Mouse (Mus musculus) R1 (cell line): ENCODE results near the gene Gm20696.

Source experiments
- DNase-seq: peaks from one replicate; pipeline ENCODE4 v3.0.0-alpha.2; 2018; ENCODE audit warnings: low read depth, low spot score

Gene Gm20696

GRCm38 (mm10) chr6:99394801-99395200 lies 271.8 kb downstream of the Gm20696 start:
- no peak for DNase-seq

DNA sequence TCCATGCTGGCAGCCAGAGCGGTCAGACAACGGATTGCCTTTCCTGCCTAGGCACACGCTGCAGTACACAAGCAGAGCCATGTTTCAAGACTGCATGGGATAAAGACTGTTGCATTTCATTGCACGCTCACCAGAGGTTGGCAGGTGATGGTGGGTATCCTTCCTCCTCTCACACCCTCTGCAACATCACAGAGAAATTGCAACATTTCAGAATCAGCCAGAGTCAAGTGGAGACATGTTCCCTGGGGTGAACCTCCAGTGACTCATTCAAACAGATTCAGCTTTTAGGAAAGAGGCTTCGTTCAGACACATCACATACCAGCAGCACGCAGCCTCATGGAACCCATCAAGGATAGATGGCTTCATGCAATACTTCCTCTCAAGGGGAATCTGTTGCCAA lies 274.1 kb downstream of the Gm20696 start:
- no peak for DNase-seq

GRCm38 (mm10) chr6:99388741-99389675 lies 277.6 kb downstream of the Gm20696 start:
- peak; percentile 68 for DNase-seq

DNA sequence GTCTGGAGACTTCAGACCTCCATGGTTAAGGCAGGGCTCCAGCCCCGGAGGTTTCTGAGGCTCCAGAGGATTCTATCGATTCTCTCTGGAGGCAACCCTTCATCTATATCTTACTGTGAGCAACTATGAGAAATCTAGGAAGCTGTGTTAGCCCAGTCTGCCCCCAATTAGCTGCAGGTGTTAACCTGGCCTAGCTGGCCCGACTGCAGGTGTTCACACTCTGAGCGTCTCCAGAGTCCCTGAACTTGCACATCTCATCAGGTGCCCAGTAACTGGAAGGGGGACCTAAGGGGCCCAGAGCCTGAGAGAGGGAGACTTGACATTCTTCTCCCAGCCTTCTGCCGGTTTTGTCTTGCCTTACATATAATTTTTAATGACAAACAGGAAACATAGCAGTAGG lies 278.6 kb downstream of the Gm20696 start:
- DNase-seq = no peak

DNA sequence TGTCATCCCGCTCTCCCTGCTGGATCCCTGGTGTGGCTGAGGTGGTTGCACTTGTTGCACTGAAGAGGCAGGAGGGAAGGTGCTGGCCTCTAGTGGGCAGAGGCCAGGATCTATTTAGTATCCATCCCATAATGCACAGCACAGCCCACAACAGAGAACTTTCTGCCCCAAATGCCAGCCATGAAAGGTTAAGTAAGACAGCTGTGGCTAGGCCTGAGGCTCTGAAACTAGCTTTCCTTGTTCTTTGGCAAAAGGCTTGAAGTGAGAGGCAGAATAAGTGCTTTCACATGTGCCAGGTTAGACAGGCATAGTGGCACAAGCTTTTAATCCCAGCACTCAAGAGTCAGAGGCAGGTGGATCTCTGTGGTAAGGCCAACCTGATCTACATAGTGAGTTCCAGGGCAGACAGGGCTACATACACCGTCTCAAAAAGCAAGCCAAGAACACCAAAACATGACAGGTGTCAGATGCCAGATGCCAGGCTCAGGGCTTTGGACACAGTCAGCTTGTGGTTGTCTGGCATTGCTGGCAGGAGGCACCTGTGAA lies 281.5 kb downstream of the Gm20696 start:
- DNase-seq = no peak

GRCm38 (mm10) chr6:99383846-99384472 lies 282.6 kb downstream of the Gm20696 start:
- peak; percentile 48 for DNase-seq

GRCm38 (mm10) chr6:99380146-99380545 lies 286.5 kb downstream of the Gm20696 start:
- no peak for DNase-seq

GRCm38 (mm10) chr6:99378997-99379710 lies 287.4 kb downstream of the Gm20696 start:
- DNase-seq = peak; percentile 96

- no peak for DNase-seq
Measured at GRCm38 (mm10) chr6:99377716-99378115, 288.9 kb downstream of the Gm20696 start.

DNA sequence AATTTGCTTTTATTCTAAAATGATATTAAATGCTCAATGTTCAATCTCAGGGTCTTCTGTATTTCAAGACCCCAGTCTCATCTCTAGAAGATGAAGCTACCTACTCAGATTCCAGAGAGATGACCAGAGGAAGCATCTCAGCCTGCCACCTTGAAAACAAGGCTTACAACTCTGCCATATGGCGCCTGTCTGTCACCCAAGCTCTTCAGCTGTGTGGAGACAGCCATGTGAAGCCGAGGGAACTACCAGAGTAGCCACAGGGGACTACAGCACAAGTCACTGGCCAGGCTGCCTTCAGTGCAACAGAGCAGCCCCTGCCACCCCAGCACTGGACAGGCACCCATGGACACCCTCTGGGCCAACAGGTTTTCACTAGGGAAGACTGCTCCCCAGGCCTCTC lies 289.5 kb downstream of the Gm20696 start:
- DNase-seq = no peak

GRCm38 (mm10) chr6:99376721-99377120 lies 289.9 kb downstream of the Gm20696 start:
- DNase-seq = no peak

- DNase-seq = no peak
Measured at GRCm38 (mm10) chr6:99375865-99376264, 290.7 kb downstream of the Gm20696 start.

- no peak for DNase-seq
Measured at GRCm38 (mm10) chr6:99375376-99375775, 291.2 kb downstream of the Gm20696 start.

GRCm38 (mm10) chr6:99374448-99375271 lies 291.9 kb downstream of the Gm20696 start:
- no peak for DNase-seq

DNA sequence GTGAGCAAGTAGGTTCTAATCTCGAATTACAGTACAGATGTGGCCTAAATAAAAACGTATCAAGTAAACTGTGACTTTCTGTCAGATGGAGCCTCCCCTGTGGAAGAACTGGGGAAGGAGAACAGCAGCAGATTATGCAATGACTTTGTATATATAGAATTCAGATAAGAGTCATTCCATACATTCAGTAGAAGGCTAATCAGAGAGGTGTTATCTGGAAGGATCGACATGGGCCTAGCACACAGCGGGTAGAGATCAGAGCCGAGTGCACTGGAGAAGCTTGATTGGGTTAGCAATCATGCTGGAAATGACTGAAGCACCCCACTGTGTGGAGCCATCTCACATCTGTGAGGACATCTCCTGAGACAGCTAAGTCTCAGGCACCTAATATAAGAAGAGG lies 294.2 kb downstream of the Gm20696 start:
- DNase-seq = no peak

DNA sequence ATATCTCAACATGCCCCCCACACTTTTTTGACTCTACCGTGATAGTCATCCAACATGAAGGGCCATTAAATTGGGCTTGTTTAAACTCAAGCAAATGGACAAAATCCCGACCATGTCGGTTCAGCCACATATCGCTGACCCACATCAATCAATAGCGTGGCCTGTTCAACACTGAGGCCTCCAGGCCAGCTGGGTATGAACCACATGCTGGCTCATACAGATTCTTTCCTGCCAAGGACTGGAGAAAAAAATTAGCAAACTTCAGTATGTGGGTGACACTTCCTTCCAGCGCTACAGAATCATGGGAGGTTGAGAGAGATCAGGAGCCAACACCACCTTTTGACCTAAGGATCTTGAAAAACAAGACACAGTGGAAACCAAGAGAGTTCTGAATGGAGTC lies 294.6 kb downstream of the Gm20696 start:
- no peak for DNase-seq

DNA sequence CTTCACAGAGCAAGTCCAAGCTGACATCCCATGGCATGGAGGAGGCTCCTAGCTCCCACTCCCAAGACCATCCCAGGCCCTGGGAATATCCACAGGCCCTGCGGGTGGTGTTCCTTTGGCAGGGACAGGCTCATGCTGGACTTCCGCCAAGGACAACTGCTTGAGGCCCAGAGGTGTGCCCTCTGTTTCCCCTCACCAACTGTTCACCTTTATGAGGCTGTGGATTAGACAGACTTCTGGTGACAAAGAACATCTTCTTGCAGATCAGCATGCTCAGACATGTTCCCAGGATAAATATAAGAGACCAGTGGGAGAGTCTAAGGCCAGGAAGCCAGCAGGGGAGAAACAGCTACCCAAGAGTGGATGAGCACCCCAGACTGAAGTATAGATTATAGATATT lies 296.7 kb downstream of the Gm20696 start:
- no peak for DNase-seq

GRCm38 (mm10) chr6:99369156-99369555 lies 297.4 kb downstream of the Gm20696 start:
- DNase-seq = no peak

GRCm38 (mm10) chr6:99368118-99368753 lies 298.4 kb downstream of the Gm20696 start:
- DNase-seq = no peak

GRCm38 (mm10) chr6:99364545-99364944 lies 302.1 kb downstream of the Gm20696 start:
- no peak for DNase-seq

DNA sequence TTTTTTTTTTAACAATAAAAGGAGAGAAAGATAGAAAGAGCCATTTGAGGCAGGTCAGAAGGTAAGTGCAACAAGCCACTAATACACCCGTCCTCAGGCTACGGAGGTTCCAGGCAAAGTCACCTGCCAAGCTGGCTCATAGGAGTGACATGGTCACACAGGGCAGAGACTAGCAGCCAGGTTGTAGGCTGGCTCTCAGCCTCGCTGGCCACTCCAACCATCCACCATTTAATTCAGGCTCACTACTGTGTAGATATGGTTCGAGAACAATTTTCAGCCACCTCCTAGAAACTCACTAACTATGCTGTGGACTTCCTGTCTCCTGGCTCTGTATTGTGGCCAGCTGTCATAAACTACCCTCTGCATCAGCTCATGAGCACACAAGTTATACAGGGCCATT lies 306.0 kb downstream of the Gm20696 start:
- no peak for DNase-seq
